Mouse (Mus musculus) left cerebral cortex, postnatal 4 days (tissue): ENCODE measurements around the gene Galc. TPM values are rescaled to one million over a fixed set of nuclear protein-coding genes. Genes with fewer than 3 reads are reported as not detected.
"Not testable (repeated sequence)": the region's sequence is repeated elsewhere in the genome, so short reads cannot be mapped to it uniquely, and the experiment has no call there.

Experiments used
- DNase-seq: peaks from one replicate; pipeline ENCODE4 v3.0.0-alpha.2; 2022
- intact Hi-C: fragments of 180-260 bp; cut with DNase I; formaldehyde crosslinking; loops from one replicate; pipeline ENCODE4 v1.15.1; 2025
- total RNA-seq, 2 experiments: library from RNA; stranded (reverse); gene quantifications; 2 replicates each; pipeline ENCODE4 v1.2.3; 2021

The Galc gene
- total RNA-seq, 2 experiments from 2014 or later, result 20.4 to 22.4 TPM

- DNase-seq, result no peak
- intact Hi-C loops, result no loop called here
Measured at GRCm38 (mm10) chr12:98258371-98258844, 851 bp downstream of the Galc start.

GRCm38 (mm10) chr12:98255373-98255995 is 3.8 kb downstream of the Galc start:
- DNase-seq, result no peak
- intact Hi-C loops, result no loop called here

- intact Hi-C loops, result no loop called here
- no peak for DNase-seq
Measured at GRCm38 (mm10) chr12:98252417-98252816, 6.8 kb downstream of the Galc start.

GRCm38 (mm10) chr12:98250327-98250726 is 8.9 kb downstream of the Galc start:
- DNase-seq, result no peak
- intact Hi-C loops, result no loop called here

GRCm38 (mm10) chr12:98249671-98250070 is 9.6 kb downstream of the Galc start:
- no peak for DNase-seq
- intact Hi-C loops, result no loop called here

GRCm38 (mm10) chr12:98246835-98247234 is 12.4 kb downstream of the Galc start:
- DNase-seq, result no peak
- intact Hi-C loops, result no loop called here

GRCm38 (mm10) chr12:98244865-98245264 is 14.4 kb downstream of the Galc start:
- intact Hi-C loops, result no loop called here

GRCm38 (mm10) chr12:98244161-98244560 is 15.1 kb downstream of the Galc start:
- intact Hi-C loops, result no loop called here
- DNase-seq, result no peak

More at GRCm38 (mm10) chr12:98244865-98245264, 14.4 kb downstream of the Galc start:
- DNase-seq, result no peak

- intact Hi-C loops, DNase-seq: not testable (repeated sequence)
Measured at GRCm38 (mm10) chr12:98238478-98238877, 20.8 kb downstream of the Galc start.

- no peak for DNase-seq
Measured at GRCm38 (mm10) chr12:98227037-98227436, 32.2 kb downstream of the Galc start.

GRCm38 (mm10) chr12:98223286-98223685 is 36.0 kb downstream of the Galc start:
- DNase-seq, result no peak
- intact Hi-C loops, result no loop called here

More at GRCm38 (mm10) chr12:98227037-98227436, 32.2 kb downstream of the Galc start:
- intact Hi-C loops, result no loop called here

GRCm38 (mm10) chr12:98216432-98216831 is 42.8 kb downstream of the Galc start:
- DNase-seq, result no peak
- intact Hi-C loops, result no loop called here

- no peak for DNase-seq
- intact Hi-C loops, result no loop called here
Measured at GRCm38 (mm10) chr12:98215512-98215911, 43.7 kb downstream of the Galc start.

GRCm38 (mm10) chr12:98214191-98214590 is 45.1 kb downstream of the Galc start:
- no peak for DNase-seq
- intact Hi-C loops, result no loop called here

- no peak for DNase-seq
- intact Hi-C loops, result no loop called here
Measured at GRCm38 (mm10) chr12:98213791-98214190, 45.5 kb downstream of the Galc start.

GRCm38 (mm10) chr12:98213332-98213731 is 45.9 kb downstream of the Galc start:
- intact Hi-C loops, result no loop called here
- no peak for DNase-seq

- intact Hi-C loops, result no loop called here
Measured at GRCm38 (mm10) chr12:98212457-98213175, 46.6 kb downstream of the Galc start.

GRCm38 (mm10) chr12:98210495-98210894 is 48.8 kb downstream of the Galc start:
- intact Hi-C loops, result no loop called here

More at GRCm38 (mm10) chr12:98212457-98213175, 46.6 kb downstream of the Galc start:
- DNase-seq, result peak; percentile 10

GRCm38 (mm10) chr12:98208104-98208503 is 51.2 kb downstream of the Galc start:
- DNase-seq, result no peak
- intact Hi-C loops, result no loop called here

More at GRCm38 (mm10) chr12:98210495-98210894, 48.8 kb downstream of the Galc start:
- DNase-seq, result no peak

GRCm38 (mm10) chr12:98205450-98206051 is 53.7 kb downstream of the Galc start:
- no peak for DNase-seq
- intact Hi-C loops, result no loop called here

GRCm38 (mm10) chr12:98197401-98197800 is 61.9 kb downstream of the Galc start:
- intact Hi-C loops, result no loop called here
- no peak for DNase-seq

GRCm38 (mm10) chr12:98190201-98190600 is 69.1 kb downstream of the Galc start:
- intact Hi-C loops, result no loop called here
- DNase-seq, result no peak
